Mouse (Mus musculus): ENCODE results near the gene Lama1. TPM values are rescaled to one million over a fixed set of nuclear protein-coding genes. Genes with fewer than 3 reads are reported as not detected.

Gene Lama1
- polyA plus RNA-seq, 1 experiment from 2014 or later: 1.1 TPM

GRCm38 (mm10) chr17:67697461-67697891 is 417 bp downstream of the Lama1 start:
- no peaks in the 10 kb centered on the region for H3K36me3 ChIP-seq
- peak overlapping the region; percentile 53 for H3K9ac ChIP-seq
- no peak overlapping the region for H3K27ac ChIP-seq (replicated peaks)
- ATAC-seq (ENCODE audit: insufficient number of reproducible peaks, low FRiP score, low TSS enrichment, low read depth): peak; percentile 53; the same call in 1 of the 2 replicates
- peaks cover 19% of the 10 kb centered on the region for H3K27me3 ChIP-seq
- peak overlapping the region; percentile 99 for H3K4me2 ChIP-seq (replicated peaks)
- H3K4me3 ChIP-seq (replicated peaks): peak overlapping the region; percentile 69
- no peaks in the 10 kb centered on the region for H3K9me3 ChIP-seq (replicated peaks)
- WGBS: under 1% methylated on average over 31 of the region's 32 CpGs
- peaks cover 18% of the 10 kb centered on the region for H3K4me1 ChIP-seq

GRCm38 (mm10) chr17:67698301-67698700 is 1.2 kb downstream of the Lama1 start:
- Histone ChIP-seq H3K4me2 (replicated peaks) (peak overlapping the region; percentile 99), H3K4me1 (peaks cover 18% of the 10 kb centered on the region), H3K4me3 (replicated peaks) (peak overlapping the region; percentile 69), H3K27me3 (peaks cover 19% of the 10 kb centered on the region), H3K36me3 (no peaks in the 10 kb centered on the region), H3K27ac (replicated peaks) (no peak overlapping the region), H3K9me3 (replicated peaks) (no peaks in the 10 kb centered on the region), H3K9ac (no peak overlapping the region)
- no peak for ATAC-seq (ENCODE audit: insufficient number of reproducible peaks, low FRiP score, low TSS enrichment, low read depth)
- WGBS: 4% methylated on average over 13 of the region's 13 CpGs

GRCm38 (mm10) chr17:67701761-67702160 is 4.7 kb downstream of the Lama1 start:
- no peak for ATAC-seq (ENCODE audit: insufficient number of reproducible peaks, low FRiP score, low TSS enrichment, low read depth)
- WGBS: 54% methylated on average over 9 of the region's 9 CpGs
- no peak overlapping the region for H3K4me3 ChIP-seq (replicated peaks)
- H3K4me1 ChIP-seq: peaks cover 17% of the 10 kb centered on the region
- no peak overlapping the region for H3K4me2 ChIP-seq (replicated peaks)
- H3K36me3 ChIP-seq: no peaks in the 10 kb centered on the region
- H3K9me3 ChIP-seq (replicated peaks): no peaks in the 10 kb centered on the region
- peaks cover 19% of the 10 kb centered on the region for H3K27me3 ChIP-seq
- no peak overlapping the region for H3K27ac ChIP-seq (replicated peaks)
- no peak overlapping the region for H3K9ac ChIP-seq

- 59% methylated on average over 3 of the region's 3 CpGs for WGBS
- no peak overlapping the region for H3K4me2 ChIP-seq (replicated peaks)
- H3K9ac ChIP-seq: no peak overlapping the region
Measured at GRCm38 (mm10) chr17:67702941-67703340, 5.9 kb downstream of the Lama1 start.

GRCm38 (mm10) chr17:67705035-67705769 is 8.1 kb downstream of the Lama1 start:
- 52% methylated on average over 10 of the region's 10 CpGs for WGBS

More at GRCm38 (mm10) chr17:67702941-67703340, 5.9 kb downstream of the Lama1 start:
- H3K27me3 ChIP-seq: peaks cover 14% of the 10 kb centered on the region
- no peaks in the 10 kb centered on the region for H3K36me3 ChIP-seq
- peaks cover 10% of the 10 kb centered on the region for H3K4me1 ChIP-seq
- no peak overlapping the region for H3K27ac ChIP-seq (replicated peaks)
- H3K4me3 ChIP-seq (replicated peaks): no peak overlapping the region
- H3K9me3 ChIP-seq (replicated peaks): no peaks in the 10 kb centered on the region
- ATAC-seq (ENCODE audit: insufficient number of reproducible peaks, low FRiP score, low TSS enrichment, low read depth): no peak

GRCm38 (mm10) chr17:67706372-67706771 is 9.3 kb downstream of the Lama1 start:
- no peaks in the 10 kb centered on the region for H3K27me3 ChIP-seq
- no peak overlapping the region for H3K27ac ChIP-seq (replicated peaks)
- WGBS: 79% methylated on average over 5 of the region's 5 CpGs
- H3K4me1 ChIP-seq: peaks cover 13% of the 10 kb centered on the region
- H3K9ac ChIP-seq: no peak overlapping the region
- H3K36me3 ChIP-seq: no peaks in the 10 kb centered on the region
- no peaks in the 10 kb centered on the region for H3K9me3 ChIP-seq (replicated peaks)
- H3K4me2 ChIP-seq (replicated peaks): no peak overlapping the region
- no peak overlapping the region for H3K4me3 ChIP-seq (replicated peaks)
- no peak for ATAC-seq (ENCODE audit: insufficient number of reproducible peaks, low FRiP score, low TSS enrichment, low read depth)

More at GRCm38 (mm10) chr17:67705035-67705769, 8.1 kb downstream of the Lama1 start:
- Histone ChIP-seq H3K4me1 (peaks cover 13% of the 10 kb centered on the region), H3K36me3 (no peaks in the 10 kb centered on the region), H3K27me3 (no peaks in the 10 kb centered on the region), H3K27ac (replicated peaks) (no peak overlapping the region; the same call in 1 of the 2 replicates), H3K9ac (no peak overlapping the region), H3K4me2 (replicated peaks) (no peak overlapping the region), H3K4me3 (replicated peaks) (no peak overlapping the region), H3K9me3 (replicated peaks) (no peaks in the 10 kb centered on the region)
- ATAC-seq (ENCODE audit: insufficient number of reproducible peaks, low FRiP score, low TSS enrichment, low read depth): no peak

- no peaks in the 10 kb centered on the region for H3K36me3 ChIP-seq
- H3K4me1 ChIP-seq: peaks cover 13% of the 10 kb centered on the region
- peak overlapping the region; percentile 25; the same call in 1 of the 2 replicates for H3K27ac ChIP-seq (replicated peaks)
- H3K4me2 ChIP-seq (replicated peaks): peak overlapping the region; percentile 37
- no peak overlapping the region for H3K9ac ChIP-seq
- no peaks in the 10 kb centered on the region for H3K27me3 ChIP-seq
- WGBS: 24% methylated on average over 13 of the region's 13 CpGs
- H3K9me3 ChIP-seq (replicated peaks): no peaks in the 10 kb centered on the region
- 0 out of 2 replicates have a peak overlapping the region, but pooled peaks have one; percentile 0 for H3K4me3 ChIP-seq (replicated peaks)
- ATAC-seq (ENCODE audit: insufficient number of reproducible peaks, low FRiP score, low TSS enrichment, low read depth): no peak
Measured at GRCm38 (mm10) chr17:67707793-67708364, 10.8 kb downstream of the Lama1 start.

- WGBS: 60% methylated on average over 6 of the region's 6 CpGs
- no peaks in the 10 kb centered on the region for H3K9me3 ChIP-seq (replicated peaks)
- peaks cover 13% of the 10 kb centered on the region for H3K4me1 ChIP-seq
- ATAC-seq (ENCODE audit: insufficient number of reproducible peaks, low FRiP score, low TSS enrichment, low read depth): no peak
- no peak overlapping the region for H3K9ac ChIP-seq
- no peaks in the 10 kb centered on the region for H3K36me3 ChIP-seq
- H3K27ac ChIP-seq (replicated peaks): no peak overlapping the region
- no peak overlapping the region for H3K4me2 ChIP-seq (replicated peaks)
- no peak overlapping the region for H3K4me3 ChIP-seq (replicated peaks)
- H3K27me3 ChIP-seq: no peaks in the 10 kb centered on the region
Measured at GRCm38 (mm10) chr17:67710377-67710781, 13.3 kb downstream of the Lama1 start.

GRCm38 (mm10) chr17:67711361-67711760 is 14.3 kb downstream of the Lama1 start:
- H3K4me1 ChIP-seq: peaks cover 13% of the 10 kb centered on the region
- no peaks in the 10 kb centered on the region for H3K36me3 ChIP-seq
- H3K4me2 ChIP-seq (replicated peaks): no peak overlapping the region
- no peaks in the 10 kb centered on the region for H3K9me3 ChIP-seq (replicated peaks)
- no peak overlapping the region for H3K27ac ChIP-seq (replicated peaks)
- no peak overlapping the region for H3K9ac ChIP-seq
- H3K4me3 ChIP-seq (replicated peaks): no peak overlapping the region
- ATAC-seq (ENCODE audit: insufficient number of reproducible peaks, low FRiP score, low TSS enrichment, low read depth): 0 out of 2 replicates have a peak, but pooled peaks have one; percentile 47
- 38% methylated on average over 4 of the region's 4 CpGs for WGBS
- no peaks in the 10 kb centered on the region for H3K27me3 ChIP-seq

GRCm38 (mm10) chr17:67712929-67713328 is 15.9 kb downstream of the Lama1 start:
- H3K36me3 ChIP-seq: no peaks in the 10 kb centered on the region
- H3K27ac ChIP-seq (replicated peaks): no peak overlapping the region
- H3K4me2 ChIP-seq (replicated peaks): no peak overlapping the region
- no peak overlapping the region for H3K4me3 ChIP-seq (replicated peaks)
- H3K4me1 ChIP-seq: peaks cover 10% of the 10 kb centered on the region
- H3K9me3 ChIP-seq (replicated peaks): no peaks in the 10 kb centered on the region
- H3K9ac ChIP-seq: no peak overlapping the region
- WGBS: 71% methylated on average over 7 of the region's 7 CpGs
- no peak for ATAC-seq (ENCODE audit: insufficient number of reproducible peaks, low FRiP score, low TSS enrichment, low read depth)
- H3K27me3 ChIP-seq: no peaks in the 10 kb centered on the region

GRCm38 (mm10) chr17:67715466-67715865 is 18.4 kb downstream of the Lama1 start:
- no peak overlapping the region for H3K4me2 ChIP-seq (replicated peaks)
- no peak; the same call in 1 of the 2 replicates for ATAC-seq (ENCODE audit: insufficient number of reproducible peaks, low FRiP score, low TSS enrichment, low read depth)
- 82% methylated on average over 19 of the region's 19 CpGs for WGBS
- no peak overlapping the region for H3K27ac ChIP-seq (replicated peaks)
- no peaks in the 10 kb centered on the region for H3K36me3 ChIP-seq
- H3K27me3 ChIP-seq: no peaks in the 10 kb centered on the region
- no peak overlapping the region for H3K4me3 ChIP-seq (replicated peaks)
- no peak overlapping the region for H3K9ac ChIP-seq
- no peaks in the 10 kb centered on the region for H3K9me3 ChIP-seq (replicated peaks)
- H3K4me1 ChIP-seq: no peaks in the 10 kb centered on the region
